Mouse (Mus musculus): Measurements from ENCODE around the gene Mrnip.

GRCm38 (mm10) chr11:50192278-50192677, 18.0 kb downstream of the Mrnip start:
- TF ChIP-seq POLR2A (IDR thresholded peaks at IDR 0.05; ENCODE audit: insufficient read depth, low read depth, low read length) (no peak), CTCF (IDR thresholded peaks at IDR 0.05) (no peak)

Measured in heart, adult 2 months (tissue).